Mouse (Mus musculus) kidney, postnatal 0 days (tissue): ENCODE measurements around the gene Sh2d4b. TPM values are rescaled to one million over a fixed set of nuclear protein-coding genes. Genes with fewer than 3 reads are reported as not detected.
A peak's percentile ranks its signal among the peaks of the same experiment; 100 is the strongest.

Experiments
- ATAC-seq: fragments of 200-750 bp; cut with Nextera tagmentation; replicated peaks from 2 replicates; pipeline ENCODE4 v1.8.0; 2017; ENCODE audit warnings: low read depth, moderate number of reproducible peaks, moderate TSS enrichment, moderate library complexity; ENCODE audit not compliant: low FRiP score
- DNase-seq: peaks from one replicate; pipeline ENCODE4 v3.0.0-alpha.2; 2016; ENCODE audit warnings: low spot score
- H3K27ac ChIP-seq: fragments of 300-500 bp; sonication (generic); 2 replicates; pipeline ENCODE4 v1.5.1; 2014; ENCODE audit warnings: mild to moderate bottlenecking
- H3K27me3 ChIP-seq: fragments of 300-500 bp; sonication (generic); 2 replicates; pipeline ENCODE4 v1.6.1; 2014; ENCODE audit warnings: low read length, mixed read lengths; ENCODE audit not compliant: insufficient read depth
- H3K36me3 ChIP-seq: fragments of 300-500 bp; sonication (generic); 2 replicates; pipeline ENCODE4 v1.6.1; 2014; ENCODE audit warnings: low read length, mixed read lengths; ENCODE audit not compliant: insufficient read depth
- H3K4me1 ChIP-seq: fragments of 300-500 bp; sonication (generic); replicated peaks from 2 replicates; pipeline ENCODE4 v1.6.1; 2014; ENCODE audit warnings: antibody characterized with exemption, low read length, mixed read lengths; ENCODE audit not compliant: insufficient read depth
- H3K4me2 ChIP-seq: fragments of 300-500 bp; sonication (generic); 2 replicates; pipeline ENCODE4 v1.6.1; 2014; ENCODE audit warnings: mild to moderate bottlenecking, low read length, moderate library complexity, mixed read lengths
- H3K4me3 ChIP-seq: fragments of 300-500 bp; sonication (generic); replicated peaks from 2 replicates; pipeline ENCODE4 v1.5.1; 2014; ENCODE audit warnings: low read depth, low read length
- H3K9ac ChIP-seq: fragments of 300-500 bp; sonication (generic); 2 replicates; pipeline ENCODE4 v1.6.1; 2014; ENCODE audit warnings: low read depth, low read length
- H3K9me3 ChIP-seq: fragments of 300-500 bp; sonication (generic); replicated peaks from 2 replicates; pipeline ENCODE4 v1.6.1; 2016; ENCODE audit warnings: low read length, inconsistent platforms, mixed read lengths
- CTCF ChIP-seq: IDR thresholded peaks from 2 replicates; pipeline ENCODE4 v1.5.1; 2016; ENCODE audit warnings: antibody characterized with exemption, low read depth, mild to moderate bottlenecking, moderate library complexity
- WGBS: fragments of 180-500 bp; shearing (Covaris S2); extraction: QIAGEN DNeasy Blood & Tissue Kit; methylation state at CpG from one replicate; pipeline ENCODE4 v1.1.7; 2014; 5-methylcytosine and 5-hydroxymethylcytosine counted together
- polyA plus RNA-seq: library from polyadenylated mRNA; unstranded; fragments of >200 nt; fragmentation: Nextera tagmentation; extraction: Ambion mirVana; gene quantifications from 2 replicates; pipeline ENCODE4 v1.2.1, GENCODE M21; 2015

The Sh2d4b gene
- polyA plus RNA-seq, 1 experiment from 2014 or later, result 0.72 TPM

DNA sequence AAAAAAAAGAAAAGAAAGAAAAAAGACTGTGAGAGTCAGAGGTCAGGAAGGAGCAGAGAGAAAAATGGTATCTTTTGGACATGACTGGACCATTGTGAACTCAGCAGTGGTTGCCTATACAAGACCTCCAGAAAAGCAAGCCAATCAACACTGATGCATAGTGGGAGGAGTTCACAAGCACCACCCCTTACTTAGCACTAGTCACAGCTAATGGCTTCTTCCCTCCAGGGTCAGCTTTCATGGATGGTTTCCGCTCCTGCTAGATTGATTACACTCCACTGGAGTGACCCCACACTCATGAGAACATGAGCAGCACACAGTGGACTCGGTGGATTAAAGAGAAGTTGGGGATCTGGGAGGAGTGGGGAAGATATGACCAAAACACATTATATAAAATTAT, 7.2 kb upstream of the Sh2d4b start:
- Histone ChIP-seq H3K4me3 (no peak overlapping the region), H3K4me2 (no peak overlapping the region), H3K9me3 (no peaks in the 10 kb centered on the region), H3K27me3 (no peaks in the 10 kb centered on the region), H3K9ac (no peak overlapping the region), H3K36me3 (0 out of 2 replicates have a peak, but pooled peaks cover 2% of the 10 kb centered on the region), H3K27ac (no peak overlapping the region), H3K4me1 (peaks cover 21% of the 10 kb centered on the region; the same call in 1 of the 2 replicates)
- no peak; the same call in 1 of the 2 replicates for ATAC-seq
- 30% methylated on average over 2 of the region's 2 CpGs for WGBS
- DNase-seq, result peak; percentile 78
- no peak for TF ChIP-seq CTCF

- H3K36me3 ChIP-seq, result no peaks in the 10 kb centered on the region
- H3K27ac ChIP-seq, result no peak overlapping the region
- ATAC-seq, result no peak
- TF ChIP-seq CTCF, result no peak
- H3K27me3 ChIP-seq, result no peaks in the 10 kb centered on the region
- DNase-seq, result no peak
- H3K4me3 ChIP-seq, result no peak overlapping the region
- 69% methylated on average over 3 of the region's 3 CpGs for WGBS
- H3K4me1 ChIP-seq, result 0 out of 2 replicates have a peak, but pooled peaks cover 21% of the 10 kb centered on the region
- H3K9me3 ChIP-seq, result no peaks in the 10 kb centered on the region
- H3K4me2 ChIP-seq, result no peak overlapping the region
- no peak overlapping the region for H3K9ac ChIP-seq
These were observed 4.8 kb upstream of the Sh2d4b start for GRCm38 (mm10) chr14:40897916-40898315.

- H3K4me1 ChIP-seq, result 0 out of 2 replicates have a peak, but pooled peaks cover 19% of the 10 kb centered on the region
- ATAC-seq (no peak), DNase-seq (no peak)
- H3K27ac ChIP-seq, result no peak overlapping the region
- no peak overlapping the region for H3K9ac ChIP-seq
- H3K9me3 ChIP-seq, result no peaks in the 10 kb centered on the region
- TF ChIP-seq CTCF, result no peak
- no peak overlapping the region for H3K4me3 ChIP-seq
- no peaks in the 10 kb centered on the region for H3K36me3 ChIP-seq
- no peaks in the 10 kb centered on the region for H3K27me3 ChIP-seq
- 72% methylated on average over 8 of the region's 8 CpGs for WGBS
- H3K4me2 ChIP-seq, result no peak overlapping the region
These were observed 2.6 kb upstream of the Sh2d4b start for GRCm38 (mm10) chr14:40895681-40896080.

DNA sequence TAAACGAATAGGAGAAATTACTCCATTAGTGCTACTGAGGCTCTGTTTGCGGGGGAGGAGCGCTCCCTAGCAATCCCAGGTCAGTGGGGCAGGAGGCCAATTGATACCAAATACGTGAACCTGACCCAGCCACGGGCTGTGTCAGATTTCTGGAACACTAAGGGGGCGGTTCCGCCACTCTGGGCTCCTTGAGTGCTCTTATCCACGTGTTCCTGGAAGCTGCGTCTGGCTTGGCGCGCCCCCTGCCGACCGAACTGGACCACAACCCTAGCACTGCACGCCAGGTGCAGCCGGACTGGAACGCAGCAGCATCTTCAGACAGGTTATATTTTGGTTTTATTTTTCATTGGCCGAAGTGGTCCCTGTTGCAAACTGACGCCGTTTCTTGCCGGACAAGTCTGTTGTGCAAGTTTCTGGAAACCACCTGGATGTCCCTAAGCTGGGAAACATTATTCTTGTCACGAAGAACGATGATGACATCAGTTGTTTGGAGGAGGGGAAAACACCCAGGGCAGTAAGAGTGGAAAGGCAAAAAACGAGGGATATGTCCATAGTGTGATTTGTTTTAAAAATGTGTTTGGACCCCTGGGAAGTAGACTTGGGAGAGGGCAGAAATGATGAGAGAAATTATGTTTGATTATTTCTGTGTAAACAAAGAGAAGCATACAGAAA, 1.6 kb upstream of the Sh2d4b start:
- Histone ChIP-seq H3K4me2 (peak overlapping the region; percentile 49), H3K4me1 (0 out of 2 replicates have a peak, but pooled peaks cover 14% of the 10 kb centered on the region), H3K4me3 (no peak overlapping the region), H3K9ac (no peak overlapping the region), H3K27me3 (no peaks in the 10 kb centered on the region), H3K27ac (0 out of 2 replicates have a peak overlapping the region, but pooled peaks have one; percentile 11), H3K9me3 (no peaks in the 10 kb centered on the region), H3K36me3 (no peaks in the 10 kb centered on the region)
- peak; percentile 95 for TF ChIP-seq CTCF
- WGBS, result 9% methylated on average over 23 of the region's 23 CpGs
- ATAC-seq, result peak; percentile 65; the same call in 1 of the 2 replicates
- peak; percentile 89 for DNase-seq

- Histone ChIP-seq H3K9me3 (no peaks in the 10 kb centered on the region), H3K4me1 (0 out of 2 replicates have a peak, but pooled peaks cover 14% of the 10 kb centered on the region), H3K36me3 (no peaks in the 10 kb centered on the region), H3K9ac (no peak overlapping the region), H3K4me3 (no peak overlapping the region), H3K27me3 (no peaks in the 10 kb centered on the region), H3K27ac (0 out of 2 replicates have a peak overlapping the region, but pooled peaks have one; percentile 11), H3K4me2 (peak overlapping the region; percentile 49; the same call in 1 of the 2 replicates)
- DNase-seq, result no peak
- 48% methylated on average over 8 of the region's 8 CpGs for WGBS
- TF ChIP-seq CTCF, result no peak
- ATAC-seq, result no peak
These were observed 818 bp upstream of the Sh2d4b start for GRCm38 (mm10) chr14:40893884-40894283.

GRCm38 (mm10) chr14:40892326-40892825, 690 bp downstream of the Sh2d4b start:
- 0 out of 2 replicates have a peak, but pooled peaks cover 6% of the 10 kb centered on the region for H3K4me1 ChIP-seq
- DNase-seq (no peak), ATAC-seq (no peak)
- H3K9ac ChIP-seq, result no peak overlapping the region
- H3K27me3 ChIP-seq, result no peaks in the 10 kb centered on the region
- no peaks in the 10 kb centered on the region for H3K36me3 ChIP-seq
- H3K9me3 ChIP-seq, result no peaks in the 10 kb centered on the region
- H3K4me3 ChIP-seq, result no peak overlapping the region
- H3K27ac ChIP-seq, result no peak overlapping the region
- TF ChIP-seq CTCF, result no peak
- H3K4me2 ChIP-seq, result no peak overlapping the region
- WGBS, result 81% methylated on average over 7 of the region's 7 CpGs
